Mouse (Mus musculus): ENCODE data around the gene Dtnb.

- TF ChIP-seq CTCF (IDR thresholded peaks at IDR 0.05; ENCODE audit: control insufficient read depth, insufficient read depth, insufficient read length) (no peak), MYOG (IDR thresholded peaks at IDR 0.05; ENCODE audit: control insufficient read depth, extremely low read depth, insufficient read length) (no peak), MAX (IDR thresholded peaks at IDR 0.05) (no peak), MYOD1 (IDR thresholded peaks at IDR 0.05; ENCODE audit: control insufficient read depth, insufficient read length, low read depth) (no peak), USF1 (IDR thresholded peaks at IDR 0.05; ENCODE audit: low read depth) (no peak), FOSL1 (IDR thresholded peaks at IDR 0.05; ENCODE audit: insufficient read depth, low read length, poor library complexity, severe bottlenecking) (no peak), CEBPB (IDR thresholded peaks at IDR 0.05; ENCODE audit: low read depth) (no peak)
Measured at GRCm38 (mm10) chr12:3779639-3780038, 207.5 kb downstream of the Dtnb start.

Measured in C2C12 (cell line).